Mouse (Mus musculus): ENCODE data around the gene Fgfr2. TPM values are rescaled to one million over a fixed set of nuclear protein-coding genes. Genes with fewer than 3 reads are reported as not detected.

Fgfr2 gene
- polyA plus RNA-seq, 1 experiment from 2014 or later: 11.4 TPM

DNA sequence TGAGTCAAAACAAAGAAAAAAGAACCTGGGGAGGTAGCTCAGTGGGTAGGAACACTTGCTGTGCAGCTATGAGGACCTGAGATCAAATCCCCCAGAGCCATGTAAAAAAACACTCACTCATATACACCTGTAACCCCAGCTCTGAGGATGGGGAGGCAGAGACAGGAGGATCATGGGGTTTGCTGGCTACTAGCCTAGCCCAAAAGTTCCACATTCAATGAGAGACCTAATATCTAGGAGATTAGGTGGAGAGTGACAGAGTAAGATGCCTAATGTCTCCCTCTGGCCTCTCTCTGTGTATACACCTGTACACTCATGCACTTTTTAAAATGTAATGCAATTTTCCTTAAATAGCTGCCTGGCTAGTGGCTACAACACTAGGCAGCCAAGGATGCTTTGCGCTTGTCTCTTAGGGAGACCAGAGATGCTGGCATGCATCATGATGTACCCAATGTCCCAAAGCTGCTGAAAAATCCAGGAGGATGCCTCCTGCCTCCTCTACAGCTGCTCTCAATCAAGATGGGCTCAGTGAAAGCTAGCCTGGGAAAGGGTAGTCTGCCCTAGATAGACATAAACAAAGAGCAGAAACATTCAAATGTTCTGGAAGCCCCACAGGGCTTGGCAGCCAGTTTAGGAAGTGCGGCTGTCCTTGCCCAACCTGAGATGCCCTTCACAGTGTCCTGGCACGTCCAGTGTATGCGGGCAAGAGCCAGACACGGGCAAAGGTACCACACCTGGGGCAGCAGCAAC is 231.4 kb downstream of the Fgfr2 start:
- H3K4me3 ChIP-seq (ENCODE audit: low read depth, low read length): no peak overlapping the region
- H3K4me1 ChIP-seq (ENCODE audit: control insufficient read depth, low read depth, low read length): peaks cover 3% of the 10 kb centered on the region
- ATAC-seq (ENCODE audit: low read depth): no peak
- WGBS (ENCODE audit: insufficient replicate concordance): 68% methylated on average over 5 of the region's 5 CpGs
- H3K36me3 ChIP-seq (ENCODE audit: control insufficient read depth, insufficient read depth): no peaks in the 10 kb centered on the region
- no peaks in the 10 kb centered on the region for H3K27me3 ChIP-seq (ENCODE audit: control insufficient read depth, insufficient read depth, low read depth, low read length)
- H3K4me2 ChIP-seq (ENCODE audit: low read depth, low read length): no peak overlapping the region
- no peak overlapping the region for H3K27ac ChIP-seq (ENCODE audit: low read length)
- H3K9me3 ChIP-seq (replicated peaks; ENCODE audit: control insufficient read depth, low read length): no peaks in the 10 kb centered on the region
- no peak overlapping the region for H3K9ac ChIP-seq (ENCODE audit: low read depth, low read length)

DNA sequence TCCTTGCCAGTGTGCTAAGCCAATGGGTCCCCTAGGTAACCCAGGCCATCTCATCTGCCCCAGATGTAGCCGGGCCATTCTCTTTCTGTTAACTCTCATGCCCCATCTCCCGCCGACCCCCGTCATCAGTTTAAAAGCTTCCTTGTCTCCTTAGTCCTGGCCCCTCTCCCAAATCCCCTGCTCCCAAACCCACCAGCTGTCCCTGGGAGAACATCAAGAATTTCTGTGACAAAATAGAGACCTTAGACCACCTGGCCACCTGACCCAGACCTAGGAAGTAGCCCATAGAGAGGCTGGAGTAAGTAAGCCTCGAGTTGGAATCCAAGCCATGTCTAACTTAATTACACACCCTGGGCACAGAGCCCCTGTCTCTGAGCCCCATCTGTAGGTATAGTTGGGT is 232.9 kb downstream of the Fgfr2 start:
- peaks cover 3% of the 10 kb centered on the region for H3K4me1 ChIP-seq (ENCODE audit: control insufficient read depth, low read depth, low read length)
- no peaks in the 10 kb centered on the region for H3K27me3 ChIP-seq (ENCODE audit: control insufficient read depth, insufficient read depth, low read depth, low read length)
- no peaks in the 10 kb centered on the region for H3K9me3 ChIP-seq (replicated peaks; ENCODE audit: control insufficient read depth, low read length)
- no peaks in the 10 kb centered on the region for H3K36me3 ChIP-seq (ENCODE audit: control insufficient read depth, insufficient read depth)
- H3K9ac ChIP-seq (ENCODE audit: low read depth, low read length): no peak overlapping the region
- H3K4me3 ChIP-seq (ENCODE audit: low read depth, low read length): no peak overlapping the region
- H3K27ac ChIP-seq (ENCODE audit: low read length): no peak overlapping the region
- no peak overlapping the region for H3K4me2 ChIP-seq (ENCODE audit: low read depth, low read length)
- WGBS (ENCODE audit: insufficient replicate concordance): 72% methylated on average over 5 of the region's 5 CpGs
- no peak for ATAC-seq (ENCODE audit: low read depth)

DNA sequence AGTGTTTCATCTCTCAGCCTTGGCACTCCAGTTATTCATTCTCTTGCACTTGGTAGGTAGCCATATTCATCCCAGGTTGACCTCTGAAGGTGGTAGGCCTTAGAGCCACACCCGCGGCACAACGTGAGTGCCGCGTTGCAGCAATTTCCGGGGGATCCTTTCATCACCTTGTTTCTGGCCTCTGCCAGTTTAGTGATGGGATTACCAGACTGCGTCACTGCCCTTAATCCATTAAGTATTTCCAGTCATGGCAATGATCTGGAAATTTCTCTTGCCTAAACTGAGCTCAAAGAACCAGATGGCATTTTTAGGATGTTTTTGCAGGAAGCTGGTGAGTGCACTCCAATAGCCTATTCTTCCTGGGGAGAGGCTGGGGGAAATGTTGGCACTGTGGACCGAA is 233.5 kb downstream of the Fgfr2 start:
- Histone ChIP-seq H3K4me3 (ENCODE audit: low read depth, low read length) (no peak overlapping the region), H3K27me3 (ENCODE audit: control insufficient read depth, insufficient read depth, low read depth, low read length) (no peaks in the 10 kb centered on the region), H3K4me2 (ENCODE audit: low read depth, low read length) (no peak overlapping the region), H3K36me3 (ENCODE audit: control insufficient read depth, insufficient read depth) (no peaks in the 10 kb centered on the region), H3K4me1 (ENCODE audit: control insufficient read depth, low read depth, low read length) (peaks cover 3% of the 10 kb centered on the region), H3K27ac (ENCODE audit: low read length) (no peak overlapping the region), H3K9me3 (replicated peaks; ENCODE audit: control insufficient read depth, low read length) (no peaks in the 10 kb centered on the region), H3K9ac (ENCODE audit: low read depth, low read length) (no peak overlapping the region)
- no peak for ATAC-seq (ENCODE audit: low read depth)
- 84% methylated on average over 8 of the region's 8 CpGs for WGBS (ENCODE audit: insufficient replicate concordance)

DNA sequence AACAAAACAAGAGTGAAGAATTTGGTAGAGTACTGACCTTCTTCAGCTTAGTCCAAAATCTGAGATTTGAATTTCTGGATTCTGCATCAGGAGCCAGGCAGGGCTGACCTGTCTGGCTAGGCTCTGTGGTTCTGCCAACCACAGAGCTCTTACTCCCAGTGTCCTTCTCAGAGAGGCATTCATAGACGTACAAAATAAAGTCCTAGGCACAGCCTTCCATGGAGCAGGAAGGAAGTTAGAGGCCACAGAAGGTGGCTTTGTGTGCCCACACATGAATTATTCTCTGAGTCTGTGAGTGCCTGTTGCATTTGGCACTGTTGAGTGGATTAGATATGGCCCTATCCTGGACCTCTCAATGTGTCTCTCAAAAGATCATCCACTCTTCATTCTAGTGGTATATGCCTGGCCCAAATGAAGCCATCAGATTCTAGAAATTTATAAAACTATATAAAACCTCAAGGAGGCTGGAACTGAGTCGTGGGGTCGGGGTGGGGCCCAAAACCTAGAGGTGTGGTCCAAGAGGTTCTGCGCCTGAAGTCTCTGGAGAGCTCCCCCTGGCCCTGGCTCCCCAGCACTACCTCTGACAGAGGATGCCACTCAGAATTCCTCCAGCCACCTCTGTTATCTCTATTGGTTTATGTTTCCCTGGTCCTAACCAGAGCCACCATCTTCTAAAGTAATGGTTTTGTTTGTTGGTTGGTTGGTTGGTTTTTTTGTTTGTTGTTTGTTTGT is 234.5 kb downstream of the Fgfr2 start:
- no peak overlapping the region for H3K4me3 ChIP-seq (ENCODE audit: low read depth, low read length)
- no peak overlapping the region for H3K27ac ChIP-seq (ENCODE audit: low read length)
- WGBS (ENCODE audit: insufficient replicate concordance): 38% methylated on average over 4 of the region's 4 CpGs
- no peak overlapping the region for H3K9ac ChIP-seq (ENCODE audit: low read depth, low read length)
- H3K4me1 ChIP-seq (ENCODE audit: control insufficient read depth, low read depth, low read length): peaks cover 3% of the 10 kb centered on the region
- ATAC-seq (ENCODE audit: low read depth): no peak
- no peaks in the 10 kb centered on the region for H3K9me3 ChIP-seq (replicated peaks; ENCODE audit: control insufficient read depth, low read length)
- no peaks in the 10 kb centered on the region; the same call in 1 of the 2 replicates for H3K36me3 ChIP-seq (ENCODE audit: control insufficient read depth, insufficient read depth)
- H3K4me2 ChIP-seq (ENCODE audit: low read depth, low read length): no peak overlapping the region
- no peaks in the 10 kb centered on the region for H3K27me3 ChIP-seq (ENCODE audit: control insufficient read depth, insufficient read depth, low read depth, low read length)

DNA sequence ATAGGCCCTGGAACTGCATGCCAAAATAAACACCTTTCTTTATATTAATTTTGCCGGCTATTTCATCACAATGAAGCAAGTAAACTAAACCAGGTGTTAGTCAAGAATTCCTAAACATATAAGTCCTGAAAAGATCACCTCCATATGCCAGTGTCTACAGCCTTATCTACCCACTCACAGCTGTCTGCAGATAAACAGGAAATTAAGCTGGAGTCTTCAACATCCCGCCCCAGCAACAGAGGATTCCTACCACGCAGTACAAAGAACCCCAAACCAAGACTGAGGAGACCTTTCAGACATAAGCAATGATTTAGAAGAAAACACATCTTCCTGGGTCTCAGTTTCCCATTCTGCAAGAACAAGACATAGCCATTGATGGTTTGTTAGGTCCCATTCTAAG is 235.1 kb downstream of the Fgfr2 start:
- Histone ChIP-seq H3K4me1 (ENCODE audit: control insufficient read depth, low read depth, low read length) (peaks cover 3% of the 10 kb centered on the region), H3K27me3 (ENCODE audit: control insufficient read depth, insufficient read depth, low read depth, low read length) (no peaks in the 10 kb centered on the region), H3K9ac (ENCODE audit: low read depth, low read length) (no peak overlapping the region)

DNA sequence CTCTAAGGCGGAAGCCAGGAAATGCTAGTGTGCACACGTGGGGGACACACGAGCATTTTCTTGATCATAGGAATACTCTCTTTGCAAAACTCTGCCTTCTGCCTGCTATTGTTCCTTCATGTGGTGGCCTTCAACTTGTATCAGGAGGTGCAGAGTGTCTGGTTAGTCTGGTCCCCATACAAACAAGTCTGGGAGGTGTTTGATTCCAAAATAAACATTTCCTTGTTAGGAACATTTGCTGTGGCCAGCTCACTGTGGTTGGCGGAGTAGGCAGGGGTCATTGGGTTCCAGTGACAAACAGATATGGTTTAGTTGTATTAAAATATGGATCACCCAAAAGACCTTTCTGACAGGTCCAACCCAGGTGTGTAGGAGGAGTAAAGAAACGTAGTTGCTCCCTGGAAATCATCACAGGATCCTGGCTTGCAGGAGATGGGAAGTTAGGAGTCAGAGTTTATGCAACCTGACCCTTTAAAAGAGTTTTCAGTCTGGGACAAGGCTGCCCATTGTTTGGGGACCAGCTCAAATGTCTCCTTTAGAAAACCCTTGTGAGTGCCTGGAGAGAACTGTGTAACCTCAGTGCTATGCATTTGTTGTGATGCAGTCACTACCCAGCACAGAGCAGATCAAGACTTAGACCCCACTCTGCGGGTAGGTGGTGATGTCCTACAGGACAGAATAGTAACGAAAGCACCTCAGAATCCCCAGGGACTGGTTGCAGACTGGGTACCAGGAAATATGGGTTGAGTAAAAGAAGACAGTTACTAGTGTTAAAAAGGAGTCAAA is 235.9 kb downstream of the Fgfr2 start:
- Histone ChIP-seq H3K27ac (ENCODE audit: low read length) (no peak overlapping the region), H3K4me2 (ENCODE audit: low read depth, low read length) (no peak overlapping the region), H3K4me1 (ENCODE audit: control insufficient read depth, low read depth, low read length) (peaks cover 3% of the 10 kb centered on the region), H3K36me3 (ENCODE audit: control insufficient read depth, insufficient read depth) (peaks cover 6% of the 10 kb centered on the region), H3K9me3 (replicated peaks; ENCODE audit: control insufficient read depth, low read length) (no peaks in the 10 kb centered on the region), H3K9ac (ENCODE audit: low read depth, low read length) (no peak overlapping the region), H3K27me3 (ENCODE audit: control insufficient read depth, insufficient read depth, low read depth, low read length) (no peaks in the 10 kb centered on the region), H3K4me3 (ENCODE audit: low read depth, low read length) (no peak overlapping the region)
- ATAC-seq (ENCODE audit: low read depth): no peak
- WGBS (ENCODE audit: insufficient replicate concordance): 49% methylated on average over 7 of the region's 7 CpGs

More for the DNA sequence above, 235.1 kb downstream of the Fgfr2 start:
- 34% methylated on average over 3 of the region's 3 CpGs for WGBS (ENCODE audit: insufficient replicate concordance)
- Histone ChIP-seq H3K4me3 (ENCODE audit: low read depth, low read length) (no peak overlapping the region), H3K36me3 (ENCODE audit: control insufficient read depth, insufficient read depth) (peaks cover 2% of the 10 kb centered on the region), H3K27ac (ENCODE audit: low read length) (no peak overlapping the region), H3K9me3 (replicated peaks; ENCODE audit: control insufficient read depth, low read length) (no peaks in the 10 kb centered on the region), H3K4me2 (ENCODE audit: low read depth, low read length) (no peak overlapping the region)
- ATAC-seq (ENCODE audit: low read depth): no peak

DNA sequence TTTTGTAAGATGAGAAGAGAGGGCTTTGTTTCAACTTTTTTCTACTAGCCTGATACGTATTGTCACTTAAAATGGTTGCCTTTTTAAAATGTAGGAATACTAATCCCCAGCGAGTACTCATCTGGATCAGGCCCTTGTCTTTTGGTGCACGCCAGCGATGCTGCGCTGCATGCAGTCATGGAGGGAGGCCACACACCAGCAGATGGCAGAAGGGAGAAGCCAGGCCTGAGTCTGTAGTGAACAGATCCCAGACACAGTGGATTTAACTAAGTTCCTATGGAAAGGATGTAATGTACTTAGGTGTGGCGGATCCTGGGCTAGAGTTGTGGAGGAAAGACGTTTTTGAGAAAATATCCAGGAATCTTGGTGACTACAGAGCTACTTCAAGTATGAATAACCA is 239.1 kb downstream of the Fgfr2 start:
- Histone ChIP-seq H3K36me3 (ENCODE audit: control insufficient read depth, insufficient read depth) (peaks cover 11% of the 10 kb centered on the region), H3K27ac (ENCODE audit: low read length) (no peak overlapping the region)
- WGBS (ENCODE audit: insufficient replicate concordance): 81% methylated on average over 7 of the region's 7 CpGs

DNA sequence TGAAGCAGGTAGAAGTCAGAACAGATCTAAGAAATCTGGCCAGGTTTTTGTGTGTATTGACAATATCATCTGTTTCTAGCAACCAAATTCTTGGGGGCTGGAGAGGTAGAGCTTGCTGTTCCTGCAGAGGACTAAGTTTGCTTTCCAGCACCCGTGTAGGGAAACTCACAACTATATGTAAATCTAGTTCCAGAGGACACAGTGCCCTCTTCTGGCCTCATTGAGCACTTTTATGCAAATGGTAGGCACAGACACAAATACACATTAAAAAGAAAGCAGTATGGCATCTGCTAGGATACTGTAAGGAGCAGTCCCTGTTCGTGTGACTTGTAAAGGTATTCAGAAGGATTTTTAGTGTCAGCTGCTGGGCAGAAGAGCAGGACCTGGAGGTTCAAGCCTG is 240.8 kb downstream of the Fgfr2 start:
- no peak overlapping the region for H3K9ac ChIP-seq (ENCODE audit: low read depth, low read length)
- no peak for ATAC-seq (ENCODE audit: low read depth)
- WGBS (ENCODE audit: insufficient replicate concordance): 58% methylated on average over 2 of the region's 2 CpGs
- H3K9me3 ChIP-seq (replicated peaks; ENCODE audit: control insufficient read depth, low read length): no peaks in the 10 kb centered on the region
- H3K4me3 ChIP-seq (ENCODE audit: low read depth, low read length): no peak overlapping the region
- peaks cover 20% of the 10 kb centered on the region for H3K36me3 ChIP-seq (ENCODE audit: control insufficient read depth, insufficient read depth)
- no peak overlapping the region for H3K4me2 ChIP-seq (ENCODE audit: low read depth, low read length)
- no peaks in the 10 kb centered on the region; the same call in 1 of the 2 replicates for H3K4me1 ChIP-seq (ENCODE audit: control insufficient read depth, low read depth, low read length)
- H3K27me3 ChIP-seq (ENCODE audit: control insufficient read depth, insufficient read depth, low read depth, low read length): no peaks in the 10 kb centered on the region
- no peak overlapping the region for H3K27ac ChIP-seq (ENCODE audit: low read length)

More for the DNA sequence above, 239.1 kb downstream of the Fgfr2 start:
- no peaks in the 10 kb centered on the region for H3K9me3 ChIP-seq (replicated peaks; ENCODE audit: control insufficient read depth, low read length)
- no peak overlapping the region for H3K4me2 ChIP-seq (ENCODE audit: low read depth, low read length)
- H3K27me3 ChIP-seq (ENCODE audit: control insufficient read depth, insufficient read depth, low read depth, low read length): no peaks in the 10 kb centered on the region
- H3K9ac ChIP-seq (ENCODE audit: low read depth, low read length): no peak overlapping the region
- no peak overlapping the region for H3K4me3 ChIP-seq (ENCODE audit: low read depth, low read length)
- H3K4me1 ChIP-seq (ENCODE audit: control insufficient read depth, low read depth, low read length): peaks cover 3% of the 10 kb centered on the region
- no peak for ATAC-seq (ENCODE audit: low read depth)
